Mouse (Mus musculus) heart, postnatal 0 days (tissue): ENCODE measurements around the gene Plekhh2.

ENCODE experiments used
- CTCF ChIP-seq: IDR thresholded peaks from 2 replicates; pipeline ENCODE4 v1.5.1; 2016; ENCODE audit warnings: antibody characterized with exemption, control low read depth, low read depth
- EP300 ChIP-seq: IDR thresholded peaks from 2 replicates; pipeline ENCODE4 v1.6.1; 2016; ENCODE audit warnings: antibody characterized with exemption, low read depth

DNA sequence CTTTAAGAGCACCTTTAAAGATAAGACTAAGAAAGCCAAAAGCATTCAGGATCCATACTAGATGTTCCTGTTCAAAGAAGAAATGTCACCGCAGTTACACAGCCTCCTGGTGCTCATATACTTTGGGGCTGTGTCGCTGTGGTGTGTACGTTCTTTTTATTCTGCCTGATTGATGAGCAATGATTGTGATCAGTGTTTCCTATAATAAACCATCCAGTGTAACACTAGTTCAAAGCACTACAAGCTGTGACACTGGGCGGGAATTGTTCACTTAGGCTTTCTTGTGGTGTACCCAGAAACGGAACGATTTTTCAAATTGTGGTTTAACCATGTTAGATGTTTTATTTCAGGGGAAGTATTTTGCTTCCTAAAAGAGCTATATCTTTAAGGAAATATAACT, 120.1 kb downstream of the Plekhh2 start:
- TF ChIP-seq EP300 (no peak), CTCF (no peak)
